Mouse (Mus musculus) neural tube, embryonic 13.5 days (tissue): Measurements from ENCODE around the gene Bcl2. TPM values are rescaled to one million over a fixed set of nuclear protein-coding genes. Genes with fewer than 3 reads are reported as not detected.

Experiments
- ATAC-seq: fragments of 200-750 bp; cut with Nextera tagmentation; 2 replicates; pipeline ENCODE4 v1.8.0; 2017; ENCODE audit warnings: low read depth, mild to moderate bottlenecking, moderate TSS enrichment, moderate library complexity
- H3K27ac ChIP-seq: fragments of 300-500 bp; sonication (generic); replicated peaks from 2 replicates; pipeline ENCODE4 v1.5.1; 2015; ENCODE audit warnings: moderate library complexity, mild to moderate bottlenecking, inconsistent platforms
- H3K27me3 ChIP-seq: fragments of 300-500 bp; sonication (generic); 2 replicates; pipeline ENCODE4 v1.6.1; 2015; ENCODE audit warnings: mild to moderate bottlenecking, inconsistent platforms
- H3K36me3 ChIP-seq: fragments of 300-500 bp; sonication (generic); 2 replicates; pipeline ENCODE4 v1.6.1; 2015; ENCODE audit warnings: mild to moderate bottlenecking, inconsistent platforms
- H3K4me1 ChIP-seq: fragments of 300-500 bp; sonication (generic); replicated peaks from 2 replicates; pipeline ENCODE4 v1.6.1; 2015; ENCODE audit warnings: inconsistent platforms
- H3K4me2 ChIP-seq: fragments of 300-500 bp; sonication (generic); 2 replicates; pipeline ENCODE4 v1.6.1; 2015; ENCODE audit warnings: inconsistent platforms, mild to moderate bottlenecking, moderate library complexity
- H3K4me3 ChIP-seq: fragments of 300-500 bp; sonication (generic); 2 replicates; pipeline ENCODE4 v1.5.1; 2015; ENCODE audit warnings: mild to moderate bottlenecking, inconsistent platforms
- H3K9ac ChIP-seq: fragments of 300-500 bp; sonication (generic); 2 replicates; pipeline ENCODE4 v1.6.1; 2015; ENCODE audit warnings: moderate library complexity, mild to moderate bottlenecking, inconsistent platforms
- H3K9me3 ChIP-seq: fragments of 300-500 bp; sonication (generic); 2 replicates; pipeline ENCODE4 v1.6.1; 2016; ENCODE audit warnings: inconsistent platforms
- WGBS: fragments of 180-500 bp; shearing (Covaris S2); methylation state at CpG from one replicate; pipeline ENCODE4 v1.1.7; 2015; 5-methylcytosine and 5-hydroxymethylcytosine counted together
- polyA plus RNA-seq: library from polyadenylated mRNA; unstranded; fragments of >200 nt; fragmentation: Nextera tagmentation; extraction: Ambion mirVana; gene quantifications from 2 replicates; pipeline ENCODE4 v1.2.1, GENCODE M21; 2015

The Bcl2 gene
- polyA plus RNA-seq, 1 experiment from 2014 or later, result 14.9 TPM

DNA sequence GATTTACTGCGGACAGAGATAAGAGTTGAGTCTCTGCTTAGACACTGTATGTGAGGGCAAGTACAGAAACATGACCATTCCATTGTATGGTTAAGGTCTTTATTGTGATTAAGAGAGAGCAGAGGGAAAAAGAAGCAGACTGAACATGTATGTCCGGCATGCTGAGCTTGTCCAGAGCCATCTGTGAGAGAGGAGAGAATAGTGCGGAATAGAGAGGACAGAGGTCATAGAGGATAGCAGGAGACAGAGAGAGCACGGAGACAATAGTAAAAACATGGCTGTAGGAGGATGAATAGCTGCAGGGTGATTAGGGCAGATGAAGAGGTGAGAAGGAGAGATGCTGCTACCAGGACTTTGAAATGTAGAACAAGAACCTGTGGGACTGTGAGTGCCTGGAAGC lies 110.7 kb downstream of the Bcl2 start:
- Histone ChIP-seq H3K27me3 (no peaks in the 10 kb centered on the region), H3K4me1 (peaks cover 19% of the 10 kb centered on the region), H3K27ac (peak overlapping the region; percentile 78), H3K36me3 (no peaks in the 10 kb centered on the region), H3K9ac (0 out of 2 replicates have a peak overlapping the region, but pooled peaks have one; percentile 31), H3K9me3 (no peaks in the 10 kb centered on the region), H3K4me2 (0 out of 2 replicates have a peak overlapping the region, but pooled peaks have one; percentile 3), H3K4me3 (no peak overlapping the region)
- ATAC-seq, result peak; percentile 40; the same call in 1 of the 2 replicates
- 48% methylated on average over 4 of the region's 4 CpGs for WGBS

DNA sequence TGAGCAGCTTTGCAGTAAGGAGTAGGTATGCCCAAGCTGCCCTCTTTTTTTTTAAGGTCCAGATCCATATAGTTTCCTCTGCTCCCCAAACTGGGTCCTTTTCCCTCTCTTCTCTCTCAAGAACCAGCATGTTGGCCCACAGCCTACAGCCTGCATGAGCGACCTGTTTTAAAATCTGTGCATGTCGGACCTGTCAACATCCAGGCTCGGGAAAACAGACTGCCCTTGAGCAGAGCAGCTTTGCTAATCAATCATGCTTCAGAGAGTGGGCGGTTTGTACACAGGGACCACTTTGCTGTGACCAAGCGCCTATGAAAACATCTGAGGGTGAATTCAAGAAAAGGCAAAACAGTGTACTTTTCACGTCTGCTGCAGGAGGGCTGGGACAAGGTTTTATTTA lies 111.1 kb downstream of the Bcl2 start:
- H3K36me3 ChIP-seq, result no peaks in the 10 kb centered on the region
- H3K4me3 ChIP-seq, result no peak overlapping the region
- peaks cover 19% of the 10 kb centered on the region for H3K4me1 ChIP-seq
- ATAC-seq, result peak; percentile 78; the same call in 1 of the 2 replicates
- peak overlapping the region; percentile 78 for H3K27ac ChIP-seq
- no peaks in the 10 kb centered on the region for H3K27me3 ChIP-seq
- WGBS, result 21% methylated on average over 6 of the region's 6 CpGs
- H3K9ac ChIP-seq, result 0 out of 2 replicates have a peak overlapping the region, but pooled peaks have one; percentile 31
- H3K9me3 ChIP-seq, result no peaks in the 10 kb centered on the region
- 0 out of 2 replicates have a peak overlapping the region, but pooled peaks have one; percentile 3 for H3K4me2 ChIP-seq

- no peaks in the 10 kb centered on the region for H3K9me3 ChIP-seq
- H3K4me2 ChIP-seq, result no peak overlapping the region
- no peak overlapping the region for H3K4me3 ChIP-seq
- no peak for ATAC-seq
- H3K9ac ChIP-seq, result no peak overlapping the region
- no peaks in the 10 kb centered on the region for H3K27me3 ChIP-seq
- H3K4me1 ChIP-seq, result peaks cover 19% of the 10 kb centered on the region
- H3K27ac ChIP-seq, result 0 out of 2 replicates have a peak overlapping the region, but pooled peaks have one; percentile 78
- WGBS, result 65% methylated on average over 5 of the region's 5 CpGs
- H3K36me3 ChIP-seq, result no peaks in the 10 kb centered on the region
Measured at GRCm38 (mm10) chr1:106602536-106602935, 111.5 kb downstream of the Bcl2 start.

- no peaks in the 10 kb centered on the region for H3K9me3 ChIP-seq
- no peak overlapping the region for H3K4me2 ChIP-seq
- peaks cover 19% of the 10 kb centered on the region for H3K4me1 ChIP-seq
- WGBS, result 94% methylated on average over 4 of the region's 4 CpGs
- H3K27me3 ChIP-seq, result no peaks in the 10 kb centered on the region
- H3K27ac ChIP-seq, result no peak overlapping the region
- H3K36me3 ChIP-seq, result no peaks in the 10 kb centered on the region
- H3K9ac ChIP-seq, result no peak overlapping the region
- no peak for ATAC-seq
- no peak overlapping the region for H3K4me3 ChIP-seq
Measured at GRCm38 (mm10) chr1:106601247-106601646, 112.8 kb downstream of the Bcl2 start.

- Histone ChIP-seq H3K27ac (no peak overlapping the region), H3K27me3 (no peaks in the 10 kb centered on the region), H3K4me3 (no peak overlapping the region), H3K4me1 (peaks cover 19% of the 10 kb centered on the region), H3K9ac (no peak overlapping the region), H3K4me2 (no peak overlapping the region), H3K36me3 (no peaks in the 10 kb centered on the region), H3K9me3 (no peaks in the 10 kb centered on the region)
- ATAC-seq, result no peak
- WGBS, result 86% methylated on average over 5 of the region's 5 CpGs
Measured at GRCm38 (mm10) chr1:106600841-106601240, 113.2 kb downstream of the Bcl2 start.

DNA sequence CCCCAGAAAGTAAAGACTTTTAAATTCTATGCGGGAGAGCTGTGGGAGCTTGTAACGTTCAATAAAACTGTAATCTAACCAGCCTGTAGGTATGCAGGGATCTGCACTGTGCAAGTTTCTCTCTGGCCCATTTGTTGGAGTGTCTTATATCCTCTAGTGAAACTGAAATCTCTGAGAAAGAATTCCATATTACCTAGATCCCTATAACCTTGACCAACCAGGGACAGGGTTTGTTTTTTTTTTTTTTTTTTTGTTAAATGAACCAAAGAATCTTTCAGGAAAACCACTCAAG lies 115.8 kb downstream of the Bcl2 start:
- no peak overlapping the region for H3K4me2 ChIP-seq
- peaks cover 11% of the 10 kb centered on the region for H3K4me1 ChIP-seq
- ATAC-seq, result no peak
- H3K9ac ChIP-seq, result no peak overlapping the region
- no peaks in the 10 kb centered on the region for H3K27me3 ChIP-seq
- 93% methylated on average over 2 of the region's 2 CpGs for WGBS
- H3K36me3 ChIP-seq, result no peaks in the 10 kb centered on the region
- H3K27ac ChIP-seq, result no peak overlapping the region
- no peak overlapping the region for H3K4me3 ChIP-seq
- no peaks in the 10 kb centered on the region for H3K9me3 ChIP-seq

DNA sequence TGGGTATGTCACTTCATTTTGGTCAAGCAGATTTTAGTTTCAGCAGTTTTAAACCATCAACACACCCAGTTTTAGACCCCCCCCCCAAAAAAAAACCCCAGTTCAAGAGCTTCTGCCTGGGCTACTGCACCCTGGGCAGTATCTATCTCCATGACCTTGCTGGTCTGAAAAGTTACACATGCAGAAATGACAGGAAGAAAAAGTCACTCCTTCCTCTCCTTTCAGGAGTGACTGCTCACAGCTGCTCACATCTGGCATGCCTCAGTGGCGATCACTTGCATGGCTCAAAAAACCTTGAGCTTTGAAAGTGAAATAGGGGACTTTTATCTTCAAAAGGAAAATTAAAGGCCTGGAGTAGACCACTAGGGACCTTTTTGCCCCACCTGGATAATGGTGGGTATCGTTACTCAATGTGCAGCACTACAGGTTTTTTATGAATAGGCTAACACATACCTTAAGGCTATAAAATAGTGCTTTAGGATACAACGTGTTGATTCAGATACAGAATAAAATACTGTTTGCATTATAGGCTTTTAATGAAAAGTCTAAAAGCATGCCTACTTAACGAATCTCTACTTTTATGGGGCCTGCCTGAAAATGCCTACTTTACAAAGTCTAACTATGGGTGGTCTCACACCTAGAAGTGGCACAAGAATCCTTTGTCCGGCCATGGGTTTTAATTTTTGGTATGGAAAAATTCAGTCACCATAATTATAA lies 116.3 kb downstream of the Bcl2 start:
- WGBS, result 83% methylated on average over 5 of the region's 5 CpGs
- peaks cover 6% of the 10 kb centered on the region for H3K4me1 ChIP-seq

DNA sequence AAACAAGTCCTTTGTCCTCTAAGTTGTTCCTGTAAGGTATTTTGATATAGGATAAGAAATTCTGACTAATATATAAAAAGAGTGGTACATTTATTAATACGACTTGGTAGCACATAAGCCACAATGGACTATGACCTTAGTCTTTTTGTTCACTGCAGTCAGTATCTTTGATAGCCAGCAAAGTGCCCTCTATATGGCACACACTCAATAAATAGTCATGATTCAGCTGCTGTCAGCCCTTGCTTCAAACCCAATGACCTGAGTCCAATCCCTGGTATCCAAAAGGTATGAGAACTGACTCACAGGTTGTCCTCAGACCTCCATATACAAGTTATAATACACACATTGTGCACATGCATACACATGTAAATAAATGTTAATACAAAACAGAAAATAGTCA lies 117.7 kb downstream of the Bcl2 start:
- Histone ChIP-seq H3K27ac (no peak overlapping the region), H3K27me3 (no peaks in the 10 kb centered on the region), H3K4me3 (no peak overlapping the region), H3K9me3 (no peaks in the 10 kb centered on the region), H3K36me3 (no peaks in the 10 kb centered on the region), H3K4me1 (0 out of 2 replicates have a peak, but pooled peaks cover 1% of the 10 kb centered on the region), H3K4me2 (no peak overlapping the region), H3K9ac (no peak overlapping the region)
- ATAC-seq, result no peak
- 100% methylated on average over 1 of the region's 1 CpGs for WGBS

More for the DNA sequence above, 116.3 kb downstream of the Bcl2 start:
- H3K9me3 ChIP-seq, result no peaks in the 10 kb centered on the region
- no peaks in the 10 kb centered on the region for H3K36me3 ChIP-seq
- no peak for ATAC-seq
- H3K9ac ChIP-seq, result no peak overlapping the region
- H3K27ac ChIP-seq, result no peak overlapping the region
- no peak overlapping the region for H3K4me2 ChIP-seq
- no peak overlapping the region for H3K4me3 ChIP-seq
- H3K27me3 ChIP-seq, result no peaks in the 10 kb centered on the region

DNA sequence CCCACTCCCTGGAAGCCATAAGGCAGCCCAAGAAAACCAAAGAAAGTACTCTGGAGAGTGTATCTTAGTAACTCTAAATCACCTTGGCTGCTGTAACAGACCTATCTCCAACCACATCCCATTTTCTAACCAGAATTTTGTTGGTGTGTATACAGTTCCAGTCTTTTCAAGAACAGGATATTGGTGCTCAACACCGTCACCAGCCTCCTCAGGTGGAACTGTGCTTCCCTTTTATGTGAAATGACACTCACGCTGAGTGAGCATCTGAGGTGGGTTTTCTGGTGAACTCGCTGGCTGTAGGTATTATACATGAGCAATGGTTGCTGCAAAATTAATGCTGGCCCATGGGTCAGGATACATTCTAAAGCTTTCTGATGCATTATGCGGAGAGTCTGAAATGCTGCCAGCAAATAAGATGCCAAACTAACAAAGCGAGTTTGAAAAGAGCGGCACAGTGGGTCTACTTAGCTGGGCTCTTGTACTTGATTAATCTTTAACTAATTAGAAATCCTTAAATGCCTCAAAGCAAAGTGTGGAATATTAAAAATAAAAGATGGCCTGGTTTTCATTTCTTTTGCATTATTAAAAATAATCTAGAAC lies 118.7 kb downstream of the Bcl2 start:
- H3K36me3 ChIP-seq, result no peaks in the 10 kb centered on the region
- H3K27ac ChIP-seq, result no peak overlapping the region
- H3K27me3 ChIP-seq, result no peaks in the 10 kb centered on the region
- H3K4me3 ChIP-seq, result no peak overlapping the region
- peaks cover 7% of the 10 kb centered on the region; the same call in 1 of the 2 replicates for H3K4me1 ChIP-seq
- H3K9ac ChIP-seq, result no peak overlapping the region
- H3K9me3 ChIP-seq, result no peaks in the 10 kb centered on the region
- no peak overlapping the region for H3K4me2 ChIP-seq
- no peak for ATAC-seq
- 87% methylated on average over 6 of the region's 6 CpGs for WGBS

- ATAC-seq, result no peak
- 15% methylated on average over 2 of the region's 2 CpGs for WGBS
- Histone ChIP-seq H3K27ac (no peak overlapping the region), H3K4me2 (no peak overlapping the region), H3K36me3 (no peaks in the 10 kb centered on the region), H3K4me1 (peaks cover 24% of the 10 kb centered on the region), H3K9ac (no peak overlapping the region), H3K27me3 (no peaks in the 10 kb centered on the region), H3K9me3 (no peaks in the 10 kb centered on the region), H3K4me3 (no peak overlapping the region)
Measured at GRCm38 (mm10) chr1:106591180-106591774, 122.8 kb downstream of the Bcl2 start.

DNA sequence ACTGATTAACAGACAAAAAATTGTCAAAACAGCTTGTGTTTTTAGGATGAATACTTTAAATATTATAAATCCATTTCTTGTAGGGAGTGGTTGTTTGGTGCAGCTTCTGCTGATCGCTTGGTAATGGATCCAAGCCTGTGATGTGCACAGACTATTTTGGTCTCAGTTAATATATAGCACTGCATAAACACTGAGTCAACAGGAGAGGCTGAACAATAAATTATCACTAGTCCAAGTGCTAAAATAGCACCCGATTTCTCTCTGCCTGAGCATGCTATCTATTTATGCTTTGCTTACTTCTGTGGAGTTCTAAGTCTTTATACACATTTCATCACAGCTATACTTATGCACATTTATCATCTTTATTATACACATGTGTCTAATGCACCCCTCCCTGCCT lies 124.9 kb downstream of the Bcl2 start:
- Histone ChIP-seq H3K4me2 (no peak overlapping the region), H3K27ac (no peak overlapping the region)
- ATAC-seq, result no peak

DNA sequence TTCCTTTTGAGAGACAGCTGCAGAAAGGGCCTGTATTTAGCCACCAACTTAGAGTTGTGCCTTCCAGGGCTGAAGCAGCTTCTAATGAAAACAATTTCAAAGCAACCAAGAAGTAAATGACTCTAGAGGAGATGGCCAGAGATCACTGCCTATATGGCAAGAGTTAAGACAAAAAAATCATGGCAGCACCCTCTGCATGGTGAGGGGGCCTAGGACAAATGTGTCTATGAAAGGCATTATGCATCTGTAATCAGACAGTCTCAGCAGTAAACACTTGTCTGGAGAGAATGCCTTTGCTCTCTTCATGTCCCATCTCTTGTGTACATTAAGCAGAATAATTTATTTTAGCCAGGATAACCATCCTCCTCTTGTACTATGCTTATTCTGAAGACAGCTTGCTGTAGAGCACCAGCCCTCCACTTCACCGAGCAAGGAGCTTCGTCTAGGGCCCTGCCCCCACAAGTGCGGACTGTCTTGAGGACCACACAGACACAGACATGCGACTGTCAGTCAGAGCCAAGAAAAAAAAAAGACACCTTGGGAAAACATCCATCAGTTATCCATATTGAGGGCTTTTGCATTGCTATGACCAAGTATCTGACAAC lies 126.1 kb downstream of the Bcl2 start:
- no peak overlapping the region for H3K9ac ChIP-seq

More for the DNA sequence above, 124.9 kb downstream of the Bcl2 start:
- no peaks in the 10 kb centered on the region for H3K36me3 ChIP-seq
- peaks cover 38% of the 10 kb centered on the region for H3K4me1 ChIP-seq
- no peak overlapping the region for H3K9ac ChIP-seq
- H3K4me3 ChIP-seq, result no peak overlapping the region
- WGBS, result 73% methylated on average over 2 of the region's 2 CpGs
- H3K9me3 ChIP-seq, result no peaks in the 10 kb centered on the region
- no peaks in the 10 kb centered on the region for H3K27me3 ChIP-seq

More for the DNA sequence above, 126.1 kb downstream of the Bcl2 start:
- H3K27ac ChIP-seq, result no peak overlapping the region
- no peaks in the 10 kb centered on the region for H3K27me3 ChIP-seq
- H3K36me3 ChIP-seq, result no peaks in the 10 kb centered on the region
- H3K4me1 ChIP-seq, result peaks cover 50% of the 10 kb centered on the region
- H3K4me2 ChIP-seq, result no peak overlapping the region
- no peak for ATAC-seq
- no peaks in the 10 kb centered on the region for H3K9me3 ChIP-seq
- no peak overlapping the region for H3K4me3 ChIP-seq
- WGBS, result 89% methylated on average over 4 of the region's 4 CpGs
